Mouse (Mus musculus) stomach, embryonic 16.5 days (tissue): ENCODE results near the gene Dusp2. TPM values are rescaled to one million over a fixed set of nuclear protein-coding genes. Genes with fewer than 3 reads are reported as not detected.
"Not testable (repeated sequence)": the region's sequence is repeated elsewhere in the genome, so short reads cannot be mapped to it uniquely, and the experiment has no call there.

Experiments used
- ATAC-seq: fragments of 200-750 bp; cut with Nextera tagmentation; 2 replicates; pipeline ENCODE4 v1.8.0; 2017; ENCODE audit warnings: moderate number of reproducible peaks, moderate TSS enrichment; ENCODE audit not compliant: insufficient read depth, low FRiP score
- H3K27ac ChIP-seq: fragments of 300-500 bp; sonication (generic); 2 replicates; pipeline ENCODE4 v1.5.1; 2014; ENCODE audit warnings: low read length
- H3K27me3 ChIP-seq: fragments of 300-500 bp; sonication (generic); 2 replicates; pipeline ENCODE4 v1.6.1; 2014; ENCODE audit warnings: low read length, control low read depth, mixed read lengths; ENCODE audit not compliant: control insufficient read depth, insufficient read depth
- H3K36me3 ChIP-seq: fragments of 300-500 bp; sonication (generic); 2 replicates; pipeline ENCODE4 v1.6.1; 2014; ENCODE audit warnings: low read length; ENCODE audit not compliant: control insufficient read depth, insufficient read depth
- H3K4me1 ChIP-seq: fragments of 300-500 bp; sonication (generic); 2 replicates; pipeline ENCODE4 v1.6.1; 2014; ENCODE audit warnings: low read length, control low read depth, mixed read lengths; ENCODE audit not compliant: control insufficient read depth, insufficient read depth
- H3K4me2 ChIP-seq: fragments of 300-500 bp; sonication (generic); 2 replicates; pipeline ENCODE4 v1.6.1; 2014; ENCODE audit warnings: low read depth, low read length, mixed read lengths
- H3K4me3 ChIP-seq: fragments of 300-500 bp; sonication (generic); replicated peaks from 2 replicates; pipeline ENCODE4 v1.5.1; 2014; ENCODE audit warnings: mild to moderate bottlenecking, low read length
- H3K9ac ChIP-seq: fragments of 300-500 bp; sonication (generic); 2 replicates; pipeline ENCODE4 v1.6.1; 2014; ENCODE audit warnings: low read length
- H3K9me3 ChIP-seq: fragments of 300-500 bp; sonication (generic); replicated peaks from 2 replicates; pipeline ENCODE4 v1.6.1; 2016; ENCODE audit warnings: low read length, control low read depth; ENCODE audit not compliant: control insufficient read depth
- whole genome bisulfite sequencing: fragments of 180-500 bp; shearing (Covaris S2); extraction: QIAGEN DNeasy Blood & Tissue Kit; methylation state at CpG from one replicate; pipeline ENCODE4 v1.1.7; 2014; 5-methylcytosine and 5-hydroxymethylcytosine counted together
- polyA plus RNA-seq: library from polyadenylated mRNA; unstranded; fragments of >200 nt; fragmentation: Nextera tagmentation; extraction: Ambion mirVana; gene quantifications from 2 replicates; pipeline ENCODE4 v1.2.1, GENCODE M21; 2015

The Dusp2 gene
- polyA plus RNA-seq = 2.5 and 2.9 TPM in 2 replicates

GRCm38 (mm10) chr2:127335767-127336496, at the start of gene Dusp2:
Gene Dusp2 (plus strand): TSS chr2:127336159.
- peak within 1 kb of the TSS; percentile 70 for H3K9ac ChIP-seq
- peaks cover 20% of the 10 kb centered on the region for H3K27me3 ChIP-seq
- H3K27ac ChIP-seq = no peak within 1 kb of the TSS; the same call in 1 of the 2 replicates
- peak; percentile 84 for ATAC-seq
- H3K4me3 ChIP-seq = peak within 1 kb of the TSS; percentile 58
- no peaks in the 10 kb centered on the region for H3K9me3 ChIP-seq
- WGBS = 1% methylated on average over 70 of the region's 76 CpGs
- H3K4me1 ChIP-seq = peaks cover 4% of the 10 kb centered on the region; the same call in 1 of the 2 replicates
- H3K4me2 ChIP-seq = peak within 1 kb of the TSS; percentile 93
- no peaks in the 10 kb centered on the region for H3K36me3 ChIP-seq

GRCm38 (mm10) chr2:127292250-127292649, 43.7 kb upstream of the Dusp2 start:
- Histone ChIP-seq H3K4me2 (no peak overlapping the region), H3K9me3 (no peaks in the 10 kb centered on the region), H3K4me3 (no peak overlapping the region), H3K27me3 (no peaks in the 10 kb centered on the region), H3K9ac (no peak overlapping the region), H3K36me3 (peaks cover 4% of the 10 kb centered on the region; the same call in 1 of the 2 replicates), H3K4me1 (no peaks in the 10 kb centered on the region), H3K27ac (no peak overlapping the region)
- no peak for ATAC-seq
- 62% methylated on average over 4 of the region's 4 CpGs for WGBS

- peaks cover 17% of the 10 kb centered on the region; the same call in 1 of the 2 replicates for H3K36me3 ChIP-seq
- WGBS = 90% methylated on average over 7 of the region's 7 CpGs
- no peak for ATAC-seq
- H3K4me1 ChIP-seq = no peaks in the 10 kb centered on the region
- H3K4me3 ChIP-seq = no peak overlapping the region
- no peaks in the 10 kb centered on the region for H3K27me3 ChIP-seq
- no peak overlapping the region for H3K27ac ChIP-seq
- no peaks in the 10 kb centered on the region for H3K9me3 ChIP-seq
- H3K9ac ChIP-seq = no peak overlapping the region
- no peak overlapping the region for H3K4me2 ChIP-seq
Measured at GRCm38 (mm10) chr2:127297001-127297805, 38.8 kb upstream of the Dusp2 start.

GRCm38 (mm10) chr2:127298056-127298455, 37.9 kb upstream of the Dusp2 start:
- WGBS = 100% methylated on average over 1 of the region's 1 CpGs
- Histone ChIP-seq H3K36me3 (peaks cover 17% of the 10 kb centered on the region; the same call in 1 of the 2 replicates), H3K4me3 (no peak overlapping the region), H3K4me1 (no peaks in the 10 kb centered on the region), H3K27me3 (no peaks in the 10 kb centered on the region), H3K4me2 (no peak overlapping the region), H3K9me3 (no peaks in the 10 kb centered on the region), H3K27ac (no peak overlapping the region), H3K9ac (no peak overlapping the region)
- no peak for ATAC-seq

- H3K4me2 ChIP-seq = no peak overlapping the region
- no peak for ATAC-seq
- peaks cover 14% of the 10 kb centered on the region; the same call in 1 of the 2 replicates for H3K36me3 ChIP-seq
- H3K4me1 ChIP-seq = no peaks in the 10 kb centered on the region
- H3K9ac ChIP-seq = no peak overlapping the region
- H3K4me3 ChIP-seq = no peak overlapping the region
- H3K9me3 ChIP-seq = no peaks in the 10 kb centered on the region
- 69% methylated on average over 3 of the region's 3 CpGs for WGBS
- no peak overlapping the region for H3K27ac ChIP-seq
- H3K27me3 ChIP-seq = no peaks in the 10 kb centered on the region
Measured at GRCm38 (mm10) chr2:127300701-127301100, 35.3 kb upstream of the Dusp2 start.

GRCm38 (mm10) chr2:127301883-127302282, 34.1 kb upstream of the Dusp2 start:
- Histone ChIP-seq H3K27me3 (no peaks in the 10 kb centered on the region), H3K9ac (no peak overlapping the region), H3K4me2 (no peak overlapping the region), H3K4me3 (no peak overlapping the region), H3K27ac (no peak overlapping the region), H3K4me1 (no peaks in the 10 kb centered on the region), H3K36me3 (peaks cover 14% of the 10 kb centered on the region; the same call in 1 of the 2 replicates), H3K9me3 (no peaks in the 10 kb centered on the region)
- no peak for ATAC-seq
- WGBS = 93% methylated on average over 3 of the region's 3 CpGs

GRCm38 (mm10) chr2:127304192-127304591, 31.8 kb upstream of the Dusp2 start:
- 86% methylated on average over 4 of the region's 4 CpGs for WGBS
- not testable (repeated sequence) for H3K9ac ChIP-seq, H3K27me3 ChIP-seq, H3K4me1 ChIP-seq, H3K27ac ChIP-seq, H3K4me2 ChIP-seq, H3K4me3 ChIP-seq, H3K9me3 ChIP-seq, H3K36me3 ChIP-seq, ATAC-seq

GRCm38 (mm10) chr2:127304609-127305210, 31.2 kb upstream of the Dusp2 start:
- Histone ChIP-seq H3K27me3 (no peaks in the 10 kb centered on the region), H3K4me2 (no peak overlapping the region), H3K36me3 (0 out of 2 replicates have a peak, but pooled peaks cover 6% of the 10 kb centered on the region), H3K27ac (no peak overlapping the region), H3K4me1 (no peaks in the 10 kb centered on the region), H3K4me3 (no peak overlapping the region), H3K9me3 (no peaks in the 10 kb centered on the region), H3K9ac (no peak overlapping the region)
- no peak for ATAC-seq
- 81% methylated on average over 3 of the region's 3 CpGs for WGBS

GRCm38 (mm10) chr2:127306123-127306522, 29.8 kb upstream of the Dusp2 start:
- H3K9ac ChIP-seq = no peak overlapping the region
- H3K27me3 ChIP-seq = no peaks in the 10 kb centered on the region
- ATAC-seq = no peak
- H3K4me3 ChIP-seq = no peak overlapping the region
- no peaks in the 10 kb centered on the region for H3K4me1 ChIP-seq
- H3K36me3 ChIP-seq = no peaks in the 10 kb centered on the region
- no peak overlapping the region for H3K27ac ChIP-seq
- no peak overlapping the region for H3K4me2 ChIP-seq
- no peaks in the 10 kb centered on the region for H3K9me3 ChIP-seq
